23 mouse cellular contexts compared by ENCODE assay signal in the genomic region with DNA sequence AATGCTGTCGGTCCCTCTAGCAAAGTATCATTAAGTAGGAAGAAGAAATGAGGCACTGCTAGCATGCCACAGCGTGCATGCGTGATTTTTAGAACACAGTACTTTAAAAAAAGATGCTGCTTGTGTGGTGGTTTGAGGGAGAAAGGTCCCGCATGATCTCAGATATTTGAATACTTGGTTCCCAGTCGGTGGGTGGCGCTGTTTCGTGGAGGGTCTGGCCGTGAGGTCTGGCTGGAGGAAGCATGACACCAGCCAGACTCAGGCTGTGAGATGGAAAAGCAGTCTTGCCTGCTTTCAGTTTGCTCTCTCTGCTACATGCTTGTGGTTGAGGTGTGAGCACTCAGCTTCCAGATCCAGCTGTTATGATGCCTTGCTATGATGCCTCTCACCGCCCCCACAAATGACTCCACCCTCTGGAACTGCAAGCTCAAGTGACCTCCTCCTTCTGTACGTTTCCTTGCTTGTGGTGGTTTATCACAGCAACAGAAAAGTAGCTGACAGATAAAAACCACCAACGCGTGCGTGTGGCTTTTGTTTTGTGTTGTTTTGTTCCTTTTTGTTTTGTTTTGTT. TPM values are rescaled to one million over a fixed set of nuclear protein-coding genes. Genes with fewer than 3 reads are reported as not detected.
DNase-seq lines count a peak whose midpoint lies in the region; ATAC-seq and TF ChIP-seq lines count a peak whose summit lies in the region.
"Had no signal": no experiment of that assay in that cellular context is flagged by ENCODE, and none has a peak within 500 bp of the region (broad histone marks: within the 10 kb centered on the region; RNA-seq: fewer than 3 reads in every experiment).

No protein-coding gene starts in this region.

- H3K27me3 ChIP-seq in intestine, postnatal 0 days (replicated peaks; ENCODE audit: control insufficient read depth, insufficient read depth, low read length) = no peaks in the 10 kb centered on the region
- no peaks in the 10 kb centered on the region for H3K27me3 ChIP-seq in intestine, embryonic 16.5 days (replicated peaks; ENCODE audit: control insufficient read depth, insufficient read depth, low read length)
- no peaks in the 10 kb centered on the region for H3K27me3 ChIP-seq in E14TG2a.4 (ENCODE audit: insufficient read depth, low read length)
- no peaks in the 10 kb centered on the region for H3K27me3 ChIP-seq in forebrain, embryonic 13.5 days
- H3K27me3 ChIP-seq: hindbrain, embryonic 12.5 days; kidney, embryonic 15.5 days; limb, embryonic 12.5 days; liver, embryonic 12.5 days; lung, embryonic 15.5 days; neural tube, embryonic 15.5 days had no signal

- H3K27ac ChIP-seq in intestine, postnatal 0 days (ENCODE audit: low read depth, low read length) = no peak overlapping the region
- H3K27ac ChIP-seq in intestine, embryonic 16.5 days (ENCODE audit: low read length) = no peak overlapping the region
- H3K27ac ChIP-seq in forebrain, embryonic 13.5 days = no peak overlapping the region
- H3K27ac ChIP-seq: forebrain, embryonic 10.5 days; hindbrain, embryonic 12.5 days; kidney, embryonic 15.5 days; limb, embryonic 12.5 days; liver, embryonic 12.5 days; lung, embryonic 15.5 days; neural tube, embryonic 15.5 days had no signal

- peak; percentile 15 for DNase-seq in T-cell, adult 2 months (ENCODE audit: low spot score)
- DNase-seq in kidney, postnatal 4 days = no peak
- no peak for DNase-seq in embryo, embryonic 10.5 days (ENCODE audit: low spot score)
- DNase-seq: adrenal gland, postnatal 36 days; cerebellum, adult 18-20 months; cerebellum, postnatal 25 days; gastrocnemius, postnatal 25 days; lung, postnatal 4 days; midbrain, embryonic 14.5 days; thymus, adult 18-20 months had no signal

- no peaks in the 10 kb centered on the region for H3K36me3 ChIP-seq in intestine, postnatal 0 days (ENCODE audit: control insufficient read depth, insufficient read depth)
- H3K36me3 ChIP-seq in intestine, embryonic 16.5 days (ENCODE audit: control insufficient read depth, insufficient read depth, low read length) = no peaks in the 10 kb centered on the region
- no peaks in the 10 kb centered on the region for H3K36me3 ChIP-seq in E14TG2a.4 (ENCODE audit: insufficient read depth, low read length)
- H3K36me3 ChIP-seq in forebrain, embryonic 13.5 days (ENCODE audit: poor library complexity, severe bottlenecking) = no peaks in the 10 kb centered on the region
- H3K36me3 ChIP-seq: forebrain, embryonic 10.5 days; hindbrain, embryonic 12.5 days; kidney, embryonic 15.5 days; limb, embryonic 12.5 days; liver, embryonic 12.5 days; lung, embryonic 15.5 days; neural tube, embryonic 15.5 days had no signal

- no peak for ATAC-seq in intestine, postnatal 0 days
- ATAC-seq in intestine, embryonic 16.5 days = no peak
- ATAC-seq in megakaryocyte progenitor cell, adult 5-6 weeks (replicated peaks; ENCODE audit: poor library complexity) = peak; percentile 65
- no peak for ATAC-seq in forebrain, embryonic 13.5 days
- ATAC-seq: liver, embryonic 12.5 days had no signal

- H3K4me3 ChIP-seq in intestine, postnatal 0 days (ENCODE audit: low read depth, low read length) = no peak overlapping the region
- no peak overlapping the region for H3K4me3 ChIP-seq in intestine, embryonic 16.5 days (ENCODE audit: low read length)
- no peak overlapping the region for H3K4me3 ChIP-seq in E14TG2a.4 (replicated peaks; ENCODE audit: low read length)
- H3K4me3 ChIP-seq in forebrain, embryonic 13.5 days = no peak overlapping the region
- H3K4me3 ChIP-seq: forebrain, embryonic 10.5 days; hindbrain, embryonic 12.5 days; kidney, embryonic 15.5 days; limb, embryonic 12.5 days; liver, embryonic 12.5 days; lung, embryonic 15.5 days; myocyte; neural tube, embryonic 15.5 days had no signal

- H3K4me1 ChIP-seq in intestine, postnatal 0 days (replicated peaks; ENCODE audit: control insufficient read depth, insufficient read depth, low read length) = no peaks in the 10 kb centered on the region; the same call in 1 of the 2 replicates
- H3K4me1 ChIP-seq in intestine, embryonic 16.5 days (ENCODE audit: control insufficient read depth, insufficient read depth, low read length) = peaks cover 6% of the 10 kb centered on the region
- H3K4me1 ChIP-seq in E14TG2a.4 (replicated peaks; ENCODE audit: low read depth, low read length) = peaks cover 8% of the 10 kb centered on the region
- H3K4me1 ChIP-seq in forebrain, embryonic 13.5 days = no peaks in the 10 kb centered on the region
- H3K4me1 ChIP-seq: hindbrain, embryonic 12.5 days; limb, embryonic 12.5 days; neural tube, embryonic 15.5 days had no signal

- 70% methylated on average over 13 of the region's 13 CpGs for WGBS in intestine, postnatal 0 days
- 74% methylated on average over 13 of the region's 13 CpGs for WGBS in intestine, embryonic 16.5 days
- 76% methylated on average over 13 of the region's 13 CpGs for WGBS in forebrain, embryonic 13.5 days

- H3K9ac ChIP-seq in intestine, postnatal 0 days (ENCODE audit: low read depth, low read length) = no peak overlapping the region
- no peak overlapping the region for H3K9ac ChIP-seq in intestine, embryonic 16.5 days (ENCODE audit: low read depth, low read length)
- no peak overlapping the region for H3K9ac ChIP-seq in forebrain, embryonic 13.5 days
- H3K9ac ChIP-seq: hindbrain, embryonic 12.5 days; kidney, embryonic 15.5 days; limb, embryonic 12.5 days; liver, embryonic 12.5 days; lung, embryonic 15.5 days; neural tube, embryonic 15.5 days had no signal

- TF ChIP-seq CTCF in intestine, postnatal 0 days (IDR thresholded peaks at IDR 0.05; ENCODE audit: low read depth) = 0 out of 2 replicates have a peak, but pooled peaks have one; percentile 8
- TF ChIP-seq CTCF in E14TG2a.4 (conservative IDR thresholded peaks at IDR 0.05; ENCODE audit: low read length) = peak; percentile 20; the same call in 1 of the 2 replicates

- H3K9me3 ChIP-seq in intestine, postnatal 0 days (ENCODE audit: control insufficient read depth) = no peaks in the 10 kb centered on the region
- H3K9me3 ChIP-seq in intestine, embryonic 16.5 days (ENCODE audit: control insufficient read depth, low read length) = no peaks in the 10 kb centered on the region
- H3K9me3 ChIP-seq in E14TG2a.4 (ENCODE audit: low read length) = peaks cover 5% of the 10 kb centered on the region
- no peaks in the 10 kb centered on the region for H3K9me3 ChIP-seq in forebrain, embryonic 13.5 days (replicated peaks)
- H3K9me3 ChIP-seq: forebrain, embryonic 10.5 days; hindbrain, embryonic 12.5 days; kidney, embryonic 15.5 days; limb, embryonic 12.5 days; liver, embryonic 12.5 days; lung, embryonic 15.5 days; neural tube, embryonic 15.5 days had no signal

- no peak overlapping the region for H3K4me2 ChIP-seq in intestine, postnatal 0 days (replicated peaks; ENCODE audit: low read depth)
- H3K4me2 ChIP-seq in intestine, embryonic 16.5 days (ENCODE audit: low read depth, low read length) = no peak overlapping the region
- H3K4me2 ChIP-seq in forebrain, embryonic 13.5 days = no peak overlapping the region
- H3K4me2 ChIP-seq: hindbrain, embryonic 12.5 days; kidney, embryonic 15.5 days; limb, embryonic 12.5 days; liver, embryonic 12.5 days; lung, embryonic 15.5 days; neural tube, embryonic 15.5 days had no signal

RNA-seq across cellular contexts. Expression of a gene that starts 36.5 kb away (rescaled TPM):
- 19.9 and 21.0 TPM in 2 replicates for polyA plus RNA-seq in intestine, postnatal 0 days (2015; fragmentation: Nextera tagmentation; extraction: Ambion mirVana)
- polyA plus RNA-seq in intestine, embryonic 16.5 days (2015; fragmentation: Nextera tagmentation; extraction: Ambion mirVana) = 21.0 and 25.2 TPM in 2 replicates
- total RNA-seq in megakaryocyte progenitor cell, adult 5-6 weeks (2015) = 33.9 and 38.5 TPM in 2 replicates
- total RNA-seq in megakaryocyte progenitor cell, adult 5-6 weeks (2017) = 26.1 and 37.4 TPM in 2 replicates
- 68.0 and 69.9 TPM in 2 replicates for polyA plus RNA-seq in forebrain, embryonic 13.5 days (2015; fragmentation: Nextera tagmentation; extraction: Ambion mirVana)
